Mouse (Mus musculus) left cerebral cortex, postnatal 4 days (tissue): ENCODE results near the gene Zfp366. TPM values are rescaled to one million over a fixed set of nuclear protein-coding genes. Genes with fewer than 3 reads are reported as not detected.
A peak's percentile ranks its signal among the peaks of the same experiment; 100 is the strongest.

Experiments
- DNase-seq: peaks from one replicate; pipeline ENCODE4 v3.0.0-alpha.2; 2022
- intact Hi-C: fragments of 180-260 bp; cut with DNase I; formaldehyde crosslinking; loops from one replicate; pipeline ENCODE4 v1.15.1; 2025
- total RNA-seq, 2 experiments: library from RNA; stranded (reverse); gene quantifications; 2 replicates each; pipeline ENCODE4 v1.2.3; 2021

Zfp366 gene
- total RNA-seq, 2 experiments from 2014 or later, result 4.3 to 4.7 TPM

DNA sequence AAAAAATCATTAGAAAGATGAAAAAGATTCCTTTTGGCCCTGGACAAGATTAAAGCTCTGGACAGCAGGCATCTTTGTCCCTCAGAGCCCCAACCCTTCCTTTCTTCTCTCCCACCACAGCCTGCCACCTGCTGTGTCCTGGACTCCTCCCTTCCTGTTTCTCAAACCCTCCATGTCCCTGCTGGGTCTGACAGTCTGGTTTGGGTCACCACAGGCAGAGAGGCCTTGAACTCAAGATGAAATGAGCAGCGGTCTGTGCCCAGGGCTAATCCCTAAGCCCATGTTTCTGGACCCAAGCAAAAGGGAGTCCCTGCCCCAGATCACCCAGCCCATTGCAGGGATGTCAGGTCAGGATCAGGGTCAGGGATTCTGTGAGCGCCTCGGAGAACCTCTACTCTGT lies 60.3 kb downstream of the Zfp366 start:
- DNase-seq, result no peak
- intact Hi-C loops, result no loop called here

- no peak for DNase-seq
- intact Hi-C loops, result no loop called here
Observed at GRCm38 (mm10) chr13:99245916-99246460, 61.4 kb downstream of the Zfp366 start.

- intact Hi-C loops, result no loop called here
- no peak for DNase-seq
Observed at GRCm38 (mm10) chr13:99250806-99251205, 66.2 kb downstream of the Zfp366 start.

DNA sequence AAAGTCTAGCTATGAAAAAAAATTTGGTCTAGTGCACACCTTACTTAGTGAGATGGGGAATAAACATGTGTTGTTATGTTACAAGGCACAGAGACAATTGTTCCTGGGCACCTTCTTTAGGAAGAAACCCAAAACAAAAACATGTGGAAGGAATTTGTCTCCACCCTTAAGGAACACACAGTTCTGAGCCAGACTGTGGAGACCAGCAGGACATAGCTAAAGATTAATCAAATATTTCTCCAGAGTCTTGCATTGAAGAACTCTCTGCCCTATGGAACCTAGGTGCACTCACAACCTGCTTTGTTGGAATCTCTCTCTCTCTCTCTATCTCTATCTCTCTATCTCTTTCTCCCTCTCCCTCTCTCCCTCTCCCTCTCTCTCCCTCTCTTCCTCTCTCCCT lies 69.6 kb downstream of the Zfp366 start:
- intact Hi-C loops, result no loop called here
- no peak for DNase-seq

DNA sequence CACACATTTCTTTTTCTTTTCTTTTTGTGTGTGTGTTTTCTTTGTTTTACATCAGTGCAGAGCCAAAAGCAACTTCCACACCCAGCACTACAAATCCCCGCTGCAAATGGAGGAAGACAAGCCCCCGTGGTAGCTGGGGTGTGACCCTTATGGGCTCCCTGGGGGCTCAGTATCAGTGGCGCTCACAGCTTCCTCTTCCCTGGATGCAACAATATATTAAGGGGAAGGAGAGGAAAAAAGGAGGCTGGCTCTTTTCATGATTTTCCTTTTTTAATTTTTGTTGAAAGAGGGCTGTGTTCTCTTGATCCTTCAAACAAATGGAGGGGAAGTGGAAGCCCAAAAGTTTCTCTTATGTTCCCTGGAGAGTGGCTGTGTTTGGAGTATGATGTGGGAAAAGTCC lies 70.2 kb downstream of the Zfp366 start:
- intact Hi-C loops, result no loop called here
- no peak for DNase-seq

DNA sequence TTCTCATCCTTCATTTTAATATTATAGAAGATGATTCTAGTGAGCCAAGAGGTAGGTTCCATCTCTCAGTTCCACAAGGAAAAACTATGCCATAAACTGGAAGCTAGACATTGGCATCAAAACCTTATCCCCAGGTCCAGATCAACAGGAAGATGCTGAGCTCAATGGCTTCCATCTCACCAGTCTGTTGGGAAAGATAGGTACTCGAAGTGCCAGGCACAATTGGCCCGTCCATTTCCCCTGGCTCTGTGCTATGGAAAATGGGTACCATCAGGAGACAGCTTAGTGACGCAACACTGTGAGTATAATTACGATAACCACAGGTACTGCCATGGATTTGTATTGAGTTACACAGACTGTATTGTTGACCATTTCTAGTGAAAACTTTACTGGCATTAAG lies 72.3 kb downstream of the Zfp366 start:
- intact Hi-C loops, result no loop called here
- no peak for DNase-seq

GRCm38 (mm10) chr13:99258677-99259076 lies 74.1 kb downstream of the Zfp366 start:
- DNase-seq, result peak; percentile 64
- intact Hi-C loops, result no loop called here

DNA sequence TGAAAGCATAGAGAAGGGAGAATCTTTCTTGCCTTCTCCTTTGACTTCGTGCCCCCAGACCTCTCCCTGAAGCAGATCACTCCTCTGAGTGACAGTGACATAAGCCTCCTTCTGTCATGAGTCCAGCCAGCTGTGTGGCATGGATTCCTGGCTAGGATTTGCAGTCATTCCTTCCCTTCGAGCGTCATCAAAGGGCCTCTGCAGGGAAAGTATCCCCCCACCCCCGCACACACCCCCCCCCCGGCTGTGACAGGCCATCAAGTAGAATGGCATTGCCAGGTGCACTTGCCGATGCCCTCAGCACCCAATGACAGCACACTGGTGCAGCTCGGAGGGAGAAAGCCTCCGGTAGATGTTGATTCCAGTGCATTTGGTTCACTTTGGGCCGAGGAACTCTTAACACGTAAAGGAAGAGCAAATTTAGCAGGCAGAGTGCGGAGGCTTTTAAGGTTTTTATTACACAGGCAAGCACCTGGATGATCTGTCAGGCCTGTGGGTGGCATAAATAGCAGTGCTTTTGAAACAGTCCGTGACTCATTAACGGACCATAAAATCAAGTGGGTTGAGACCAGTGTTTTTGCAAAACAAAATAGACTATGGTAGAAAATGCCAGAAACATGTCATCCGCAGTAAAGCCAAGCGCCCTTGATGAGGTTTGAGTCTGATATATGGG lies 75.0 kb downstream of the Zfp366 start:
- DNase-seq, result no peak
- intact Hi-C loops, result no loop called here

- no peak for DNase-seq
Observed at GRCm38 (mm10) chr13:99262406-99262805, 77.8 kb downstream of the Zfp366 start.

DNA sequence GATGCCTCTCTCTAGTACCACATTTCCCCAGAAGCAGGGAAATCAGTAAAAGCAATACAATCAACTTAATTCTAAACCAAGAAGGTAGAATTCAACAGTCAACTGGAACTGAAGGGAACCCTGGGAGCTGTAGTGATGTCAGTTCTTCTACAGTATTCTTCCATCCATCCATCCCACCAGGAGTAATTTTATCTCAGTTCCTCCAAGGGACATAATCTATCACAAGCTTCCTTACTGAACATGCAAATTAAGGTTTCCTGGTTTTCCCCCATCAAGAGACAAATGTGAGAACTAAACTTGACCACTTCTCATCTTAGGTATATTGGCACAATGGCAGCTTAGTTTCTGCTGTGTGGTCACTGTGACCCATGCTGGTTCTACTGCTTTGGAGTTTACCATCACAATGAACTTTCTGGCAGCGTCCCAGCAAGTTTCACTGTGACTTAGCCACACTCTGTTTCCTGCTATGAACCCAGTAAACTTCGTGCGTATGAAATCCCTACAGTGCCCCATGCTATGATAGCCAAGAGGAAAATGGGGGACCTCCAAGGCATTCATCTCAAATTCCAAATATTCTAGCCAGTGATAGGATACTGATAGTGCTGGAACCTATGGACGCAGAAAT lies 78.6 kb downstream of the Zfp366 start:
- intact Hi-C loops, result no loop called here
- no peak for DNase-seq

More at GRCm38 (mm10) chr13:99262406-99262805, 77.8 kb downstream of the Zfp366 start:
- intact Hi-C loops, result no loop called here

DNA sequence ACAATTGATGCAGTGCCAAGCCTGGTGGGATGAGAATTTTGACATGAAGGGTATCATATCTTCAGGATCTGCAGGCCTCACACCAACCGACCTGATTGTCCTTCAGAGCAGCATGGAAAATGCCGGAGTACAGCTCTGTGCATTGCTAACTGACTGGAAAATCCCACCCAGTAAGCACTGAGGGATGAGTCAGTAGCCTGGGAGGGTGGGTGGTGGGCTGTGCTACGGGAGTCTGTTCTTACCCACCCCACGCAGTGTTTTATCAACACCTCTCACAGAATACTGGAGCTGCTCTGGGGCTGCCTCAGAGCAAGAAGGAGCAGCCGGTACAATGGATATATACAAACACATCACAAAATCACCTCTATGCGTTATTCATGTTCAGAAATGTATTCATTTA lies 79.9 kb downstream of the Zfp366 start:
- DNase-seq, result no peak
- intact Hi-C loops, result no loop called here

DNA sequence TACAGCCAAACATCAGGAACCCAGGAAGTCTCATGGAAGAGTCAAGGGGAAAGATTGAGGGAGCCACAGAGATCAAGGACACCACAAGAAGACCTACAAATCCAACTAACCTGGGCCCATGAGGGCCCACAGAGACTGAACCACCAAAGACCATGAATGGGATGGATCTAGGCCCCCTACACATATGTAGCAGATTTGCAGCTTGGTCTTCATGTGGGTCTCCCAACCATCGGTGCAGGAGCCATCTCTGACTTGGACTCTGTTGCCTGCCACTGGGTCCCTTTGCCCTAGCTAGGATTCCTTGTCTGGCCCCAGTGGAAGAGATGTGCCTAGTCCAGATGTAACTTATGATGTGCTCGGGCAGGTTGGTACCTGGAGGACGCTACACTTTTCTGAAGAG lies 87.4 kb downstream of the Zfp366 start:
- DNase-seq, result no peak
- intact Hi-C loops, result no loop called here

GRCm38 (mm10) chr13:99277521-99277920 lies 92.9 kb downstream of the Zfp366 start:
- intact Hi-C loops, result no loop called here
- DNase-seq, result no peak

GRCm38 (mm10) chr13:99278511-99278910 lies 93.9 kb downstream of the Zfp366 start:
- no peak for DNase-seq
- intact Hi-C loops, result no loop called here

DNA sequence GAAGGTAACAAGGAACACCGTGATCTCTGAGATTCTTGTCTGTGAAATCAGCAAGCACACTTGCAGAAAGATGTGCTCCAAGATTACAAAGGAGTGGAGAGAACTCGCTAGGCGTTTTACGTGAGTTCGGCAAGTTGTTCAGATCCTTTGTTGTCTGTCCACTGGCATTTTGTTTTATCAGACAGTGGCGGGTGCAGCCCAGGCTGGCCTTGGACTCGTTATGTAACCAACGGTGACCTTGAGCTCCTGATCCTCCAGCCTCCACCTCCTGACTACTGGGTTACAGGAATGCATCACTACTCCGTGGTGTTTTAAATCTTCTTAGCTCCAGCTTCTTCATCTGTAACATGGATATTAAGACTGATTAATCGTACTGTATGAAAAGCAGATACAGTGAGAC lies 94.7 kb downstream of the Zfp366 start:
- DNase-seq, result no peak
- intact Hi-C loops, result no loop called here

GRCm38 (mm10) chr13:99282961-99283360 lies 98.3 kb downstream of the Zfp366 start:
- DNase-seq, result no peak
- intact Hi-C loops, result no loop called here

- intact Hi-C loops, result no loop called here
- DNase-seq, result no peak
Observed at GRCm38 (mm10) chr13:99283916-99284315, 99.3 kb downstream of the Zfp366 start.

DNA sequence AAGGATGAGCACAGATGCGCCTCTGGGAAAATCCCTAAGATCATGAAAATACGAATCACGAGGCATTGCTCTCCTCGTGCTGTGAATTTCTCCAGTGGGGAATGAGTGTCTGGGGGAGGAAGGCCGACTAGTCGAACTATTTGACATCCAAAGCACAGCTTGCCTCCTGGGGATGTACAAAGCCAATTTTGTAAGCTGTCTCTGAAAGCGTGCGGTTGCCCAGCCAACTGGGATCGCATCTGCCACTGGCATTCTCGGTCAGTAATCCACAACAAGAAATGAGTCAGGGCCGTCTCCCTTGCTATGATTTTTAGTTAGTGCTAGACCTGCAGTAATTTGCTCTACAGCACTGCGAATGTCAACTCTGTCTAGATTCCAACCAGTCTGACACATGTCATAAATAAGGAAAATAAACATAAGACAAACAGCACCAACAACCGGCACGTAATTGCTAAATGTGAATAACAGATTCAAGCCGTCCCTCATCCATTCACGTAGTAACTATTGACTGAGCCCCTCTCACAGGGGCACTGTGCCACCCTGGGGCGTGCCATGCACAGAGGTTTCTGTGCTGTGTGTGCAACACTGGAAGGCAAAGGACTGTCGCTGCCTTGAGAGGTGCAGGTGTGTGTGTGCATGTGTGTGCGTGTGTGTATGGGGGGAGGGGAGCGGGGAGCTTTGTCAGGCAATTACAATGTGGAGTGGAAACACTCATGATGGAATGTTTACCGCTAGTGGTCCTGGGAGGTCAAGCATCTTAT lies 100.0 kb downstream of the Zfp366 start:
- peak; percentile 80 for DNase-seq
- intact Hi-C loops, result no loop called here

GRCm38 (mm10) chr13:99285241-99285640 lies 100.6 kb downstream of the Zfp366 start:
- no peak for DNase-seq
- intact Hi-C loops, result no loop called here

- intact Hi-C loops, result no loop called here
- DNase-seq, result no peak
Observed at GRCm38 (mm10) chr13:99287207-99287606, 102.6 kb downstream of the Zfp366 start.

- intact Hi-C loops, result no loop called here
- no peak for DNase-seq
Observed at GRCm38 (mm10) chr13:99287786-99288185, 103.2 kb downstream of the Zfp366 start.

DNA sequence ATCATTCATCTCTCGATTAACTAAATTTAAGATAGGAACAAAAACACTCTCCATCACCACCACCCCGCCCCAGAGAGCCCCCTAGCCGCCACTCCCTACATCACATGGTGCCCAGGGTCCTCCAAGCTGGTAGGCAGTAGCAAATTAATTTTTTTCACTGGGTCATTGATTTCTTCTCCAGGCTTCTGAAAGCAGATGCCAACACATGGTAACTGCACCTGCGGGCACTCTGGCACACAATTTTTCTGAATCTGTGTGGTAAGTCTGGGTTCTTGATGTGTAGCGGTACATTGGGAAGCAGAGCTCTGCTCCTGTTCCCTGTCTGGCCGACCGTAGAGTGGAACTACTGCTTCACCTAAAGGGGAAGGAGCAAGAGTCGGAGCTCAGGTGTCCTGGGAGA lies 106.1 kb downstream of the Zfp366 start:
- no peak for DNase-seq
- intact Hi-C loops, result no loop called here
